Mouse (Mus musculus) layer of hippocampus, adult 9-10 months (tissue): ENCODE data around the gene Celf2.

Experiments
- DNase-seq: peaks from one replicate; pipeline ENCODE4 v3.0.0; 2022; ENCODE audit warnings: low spot score

Gene Celf2

GRCm38 (mm10) chr2:6727366-6727765, 782.0 kb downstream of the Celf2 start:
- no peak for DNase-seq

DNA sequence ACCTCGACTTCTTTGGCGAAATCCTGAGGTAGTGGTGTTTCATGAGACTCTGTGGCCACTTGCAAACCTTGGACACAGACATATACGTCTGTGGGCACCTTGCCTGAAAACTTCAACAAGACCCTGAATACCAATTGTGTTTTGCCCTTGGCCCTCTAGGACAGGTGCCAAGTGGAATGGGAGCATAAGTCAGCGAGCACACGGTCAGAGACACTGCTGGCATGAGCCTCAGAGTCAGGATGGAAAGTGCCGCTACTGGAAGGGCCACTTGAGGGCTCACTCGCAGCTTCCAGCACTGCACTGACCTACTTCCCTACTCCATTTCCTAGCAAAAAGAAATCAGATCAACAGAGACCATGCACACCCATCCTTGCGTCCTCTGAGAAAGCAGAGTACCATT, 783.3 kb downstream of the Celf2 start:
- DNase-seq = no peak

- no peak for DNase-seq
These were observed 785.8 kb downstream of the Celf2 start for GRCm38 (mm10) chr2:6723602-6724001.

- peak; percentile 79 for DNase-seq
These were observed 787.6 kb downstream of the Celf2 start for GRCm38 (mm10) chr2:6721460-6722401.

- DNase-seq = no peak
These were observed 788.5 kb downstream of the Celf2 start for GRCm38 (mm10) chr2:6720753-6721459.

DNA sequence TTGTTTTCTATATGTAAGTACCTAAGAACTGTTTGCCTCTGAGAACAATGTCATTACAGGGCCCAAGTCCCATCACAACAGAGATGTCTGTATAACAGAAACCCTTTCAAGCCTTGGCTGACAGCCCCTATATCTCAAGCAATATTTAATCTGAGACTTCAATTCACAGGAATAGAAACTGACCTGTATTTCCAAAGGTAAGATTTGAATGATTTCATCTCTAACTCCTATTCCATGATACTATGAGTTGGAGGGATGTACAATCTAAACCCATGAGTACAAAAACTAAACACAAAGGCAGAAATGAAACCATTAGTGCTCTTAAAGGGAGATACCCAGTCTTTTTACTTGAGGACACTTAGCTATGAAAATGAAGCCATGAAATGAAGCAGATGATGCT, 790.5 kb downstream of the Celf2 start:
- DNase-seq = no peak

- no peak for DNase-seq
These were observed 791.4 kb downstream of the Celf2 start for GRCm38 (mm10) chr2:6717953-6718352.

GRCm38 (mm10) chr2:6715562-6715961, 793.8 kb downstream of the Celf2 start:
- no peak for DNase-seq

DNA sequence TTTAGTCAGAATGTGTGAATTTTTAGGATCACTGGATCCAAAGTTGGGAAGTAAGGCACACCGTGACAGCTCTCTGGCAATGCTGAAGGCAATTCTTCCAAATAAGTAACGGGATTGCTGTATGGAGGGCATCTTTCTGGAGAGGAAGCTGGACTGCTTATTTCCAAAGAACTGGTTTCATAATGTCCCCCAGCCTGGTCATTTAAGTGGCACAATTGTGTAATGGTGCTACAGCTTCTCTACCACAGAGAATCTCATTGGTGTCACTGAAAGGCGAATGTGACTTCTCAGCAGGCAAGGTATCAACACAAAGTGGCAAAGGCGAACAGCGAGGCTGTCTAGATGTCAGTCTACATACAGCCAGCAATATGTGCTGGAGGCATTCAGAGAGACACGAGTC, 795.8 kb downstream of the Celf2 start:
- DNase-seq = no peak

GRCm38 (mm10) chr2:6710687-6711430, 798.5 kb downstream of the Celf2 start:
- DNase-seq = no peak

DNA sequence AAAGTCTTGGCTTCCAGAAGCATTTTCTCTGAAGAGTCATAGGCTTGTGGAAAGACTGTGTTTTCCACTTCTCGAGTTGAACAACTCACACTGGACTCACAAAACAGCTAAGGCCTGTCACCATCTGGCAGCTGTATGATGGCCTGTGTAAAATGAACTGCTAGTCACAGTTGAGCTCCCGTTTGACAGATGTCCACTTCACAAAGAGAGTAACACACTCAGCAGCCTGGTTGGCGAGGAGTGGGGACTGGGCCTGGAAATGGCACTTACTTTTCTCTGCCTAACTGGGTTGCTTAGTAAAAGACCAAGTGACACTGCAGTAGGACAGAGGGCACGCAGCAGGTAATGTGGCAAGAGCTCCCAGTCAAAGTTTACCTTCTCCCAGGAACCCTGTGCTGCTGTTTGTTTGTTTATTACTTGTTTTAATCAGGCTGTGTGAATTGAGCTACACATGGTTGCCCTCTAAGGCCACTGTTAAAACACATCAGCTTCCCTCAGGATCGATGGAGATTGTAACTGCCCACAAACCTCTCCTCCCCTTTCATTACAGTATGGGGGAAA, 801.3 kb downstream of the Celf2 start:
- DNase-seq = no peak

GRCm38 (mm10) chr2:6707276-6707675, 802.1 kb downstream of the Celf2 start:
- DNase-seq = no peak

DNA sequence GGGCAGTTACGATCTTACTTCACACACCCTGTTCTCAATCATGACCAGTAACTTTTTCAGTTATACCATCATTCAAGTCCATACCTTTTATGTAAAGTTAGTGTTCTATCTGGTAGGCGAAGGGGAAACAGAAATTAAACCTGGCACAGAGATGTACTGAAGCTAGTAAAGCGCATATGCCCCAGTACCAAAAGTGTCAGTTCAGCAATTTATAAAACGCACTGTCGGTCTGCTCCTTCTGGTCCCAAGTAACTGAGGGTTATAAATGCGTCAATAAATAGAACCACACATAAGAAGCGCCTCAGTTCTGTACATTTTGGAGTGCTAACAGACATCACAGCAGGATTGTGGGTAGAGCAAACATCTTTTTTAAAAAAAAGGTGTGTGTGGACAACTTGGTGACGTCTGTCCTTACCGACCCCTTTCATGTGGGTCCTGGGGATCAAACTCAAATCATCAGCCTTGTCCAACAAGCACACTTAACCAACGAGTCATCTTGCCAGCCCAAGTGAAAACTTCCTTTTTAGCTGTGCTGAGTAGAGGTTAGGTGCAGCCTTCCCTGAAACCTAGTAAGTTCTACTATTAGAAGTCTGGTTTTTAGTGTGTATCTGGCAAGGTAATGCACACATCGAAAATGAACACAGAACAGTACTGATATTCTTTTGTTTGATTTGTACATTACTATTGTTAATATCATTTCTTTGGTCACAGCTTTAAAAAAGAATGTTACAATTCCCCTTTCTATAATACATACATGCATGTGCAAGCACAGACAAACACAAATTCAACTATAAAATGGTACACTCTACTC, 803.2 kb downstream of the Celf2 start:
- DNase-seq = no peak

GRCm38 (mm10) chr2:6705475-6705874, 803.9 kb downstream of the Celf2 start:
- DNase-seq = no peak

GRCm38 (mm10) chr2:6704804-6705203, 804.6 kb downstream of the Celf2 start:
- DNase-seq = no peak

GRCm38 (mm10) chr2:6704342-6704741, 805.0 kb downstream of the Celf2 start:
- no peak for DNase-seq

GRCm38 (mm10) chr2:6696326-6696725, 813.0 kb downstream of the Celf2 start:
- no peak for DNase-seq

- no peak for DNase-seq
These were observed 813.9 kb downstream of the Celf2 start for GRCm38 (mm10) chr2:6695353-6695951.

DNA sequence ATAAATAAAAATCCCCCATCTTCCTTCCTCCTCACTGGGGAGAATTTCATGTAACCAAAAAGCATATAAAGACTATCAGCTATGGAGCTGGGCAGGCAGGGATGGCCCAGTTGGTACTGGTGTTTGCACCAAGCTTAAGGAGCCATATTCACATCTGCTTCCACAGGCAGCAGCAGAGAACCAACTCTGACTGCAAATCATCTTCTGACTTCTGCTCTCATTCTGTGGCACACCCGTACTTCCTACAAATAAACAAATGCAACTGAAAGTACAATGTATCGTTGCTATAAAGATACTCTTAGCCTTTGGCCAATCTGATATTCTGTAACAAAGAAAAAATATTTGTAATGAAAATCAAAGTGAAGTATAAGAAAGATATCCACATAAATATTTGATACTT, 819.7 kb downstream of the Celf2 start:
- no peak for DNase-seq

GRCm38 (mm10) chr2:6678231-6678630, 831.1 kb downstream of the Celf2 start:
- no peak for DNase-seq

DNA sequence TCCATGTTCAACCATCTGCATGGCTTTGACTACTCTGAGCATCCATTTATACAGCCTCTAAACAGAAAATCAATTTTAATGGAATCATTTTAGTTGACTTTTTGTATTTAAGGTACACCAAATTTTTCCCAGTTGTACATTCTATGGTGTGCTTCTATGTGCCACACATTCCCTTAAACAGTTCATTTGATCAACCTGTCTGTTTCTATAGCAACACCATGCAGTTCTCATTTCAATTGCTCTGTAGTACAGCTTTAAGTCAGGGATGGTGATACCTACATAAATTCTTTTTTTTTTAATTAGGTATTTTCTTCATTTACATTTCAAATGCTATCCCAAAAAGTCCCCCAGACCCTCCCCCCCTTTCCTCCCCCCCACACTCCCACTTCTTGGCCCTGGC, 831.9 kb downstream of the Celf2 start:
- DNase-seq = no peak
